Mouse (Mus musculus): ENCODE data around the gene Zfp74.

DNA sequence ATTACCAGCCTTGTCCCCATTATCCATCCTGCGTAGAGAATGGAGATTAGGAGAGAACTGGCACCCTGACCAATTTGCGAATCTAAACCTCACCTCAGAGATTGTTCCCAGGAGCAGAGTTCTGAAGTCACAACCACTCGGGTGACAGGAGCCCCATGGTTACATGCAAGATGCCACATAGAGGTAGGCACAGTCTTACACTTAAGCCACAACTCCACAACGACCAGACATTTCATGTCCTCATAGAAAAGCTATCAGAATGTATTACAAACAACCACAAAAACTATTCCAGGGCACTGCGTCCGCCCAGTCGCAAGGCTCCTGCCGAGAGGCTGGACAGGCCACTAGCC, 29.4 kb upstream of the Zfp74 start:
- no peak for TF ChIP-seq POLR2A (IDR thresholded peaks at IDR 0.05; ENCODE audit: insufficient read length, low read depth)
- no peak for TF ChIP-seq TCF12 (IDR thresholded peaks at IDR 0.05; ENCODE audit: insufficient read depth, poor library complexity, severe bottlenecking)
- no peak for TF ChIP-seq USF1 (IDR thresholded peaks at IDR 0.05; ENCODE audit: low read depth)
- no peak for TF ChIP-seq REST (IDR thresholded peaks at IDR 0.05; ENCODE audit: insufficient read depth, insufficient read length)
